Mouse (Mus musculus) hindbrain, embryonic 11.5 days (tissue): ENCODE results near the gene Rnasek. TPM values are rescaled to one million over a fixed set of nuclear protein-coding genes. Genes with fewer than 3 reads are reported as not detected.

Source experiments
- ATAC-seq: fragments of 200-750 bp; cut with Nextera tagmentation; 2 replicates; pipeline ENCODE4 v1.8.0; 2017; ENCODE audit warnings: mild to moderate bottlenecking, moderate TSS enrichment, moderate library complexity; ENCODE audit not compliant: low FRiP score
- DNase-seq: peaks from one replicate; pipeline ENCODE4 v3.0.0-alpha.2; 2015; ENCODE audit warnings: low spot score
- H3K27ac ChIP-seq: fragments of 300-500 bp; sonication (generic); 2 replicates; pipeline ENCODE4 v1.5.1; 2014; ENCODE audit warnings: mild to moderate bottlenecking, low read depth, low read length
- H3K27me3 ChIP-seq: fragments of 300-500 bp; sonication (generic); 2 replicates; pipeline ENCODE4 v1.6.1; 2014; ENCODE audit warnings: mild to moderate bottlenecking, low read length, moderate library complexity, mixed read lengths; ENCODE audit not compliant: control insufficient read depth, insufficient read depth
- H3K36me3 ChIP-seq: fragments of 300-500 bp; sonication (generic); 2 replicates; pipeline ENCODE4 v1.6.1; 2014; ENCODE audit warnings: mild to moderate bottlenecking, low read length, moderate library complexity, mixed read lengths; ENCODE audit not compliant: control insufficient read depth, insufficient read depth
- H3K4me1 ChIP-seq: fragments of 300-500 bp; sonication (generic); replicated peaks from 2 replicates; pipeline ENCODE4 v1.6.1; 2014; ENCODE audit warnings: low read length, mixed read lengths; ENCODE audit not compliant: control insufficient read depth, insufficient read depth
- H3K4me2 ChIP-seq: fragments of 300-500 bp; sonication (generic); replicated peaks from 2 replicates; pipeline ENCODE4 v1.6.1; 2014; ENCODE audit warnings: mild to moderate bottlenecking, low read depth, low read length
- H3K4me3 ChIP-seq: fragments of 300-500 bp; sonication (generic); 2 replicates; pipeline ENCODE4 v1.5.1; 2014; ENCODE audit warnings: low read depth, low read length
- H3K9ac ChIP-seq: fragments of 300-500 bp; sonication (generic); 2 replicates; pipeline ENCODE4 v1.6.1; 2014; ENCODE audit warnings: low read depth, low read length
- H3K9me3 ChIP-seq: fragments of 300-500 bp; sonication (generic); 2 replicates; pipeline ENCODE4 v1.6.1; 2016; ENCODE audit warnings: low read length; ENCODE audit not compliant: control insufficient read depth
- WGBS: fragments of 180-500 bp; shearing (Covaris S2); extraction: QIAGEN DNeasy Blood & Tissue Kit; methylation state at CpG from one replicate; pipeline ENCODE4 v1.1.7; 2014; 5-methylcytosine and 5-hydroxymethylcytosine counted together
- polyA plus RNA-seq: library from polyadenylated mRNA; unstranded; fragments of >200 nt; fragmentation: Nextera tagmentation; extraction: Ambion mirVana; gene quantifications from 2 replicates; pipeline ENCODE4 v1.2.1, GENCODE M21; 2014

Gene Rnasek
- polyA plus RNA-seq, 1 experiment from 2014 or later = 146 TPM

GRCm38 (mm10) chr11:70242591-70242990 lies 2.9 kb upstream of the Rnasek start:
- Histone ChIP-seq H3K9ac (no peak overlapping the region), H3K27ac (no peak overlapping the region), H3K36me3 (no peaks in the 10 kb centered on the region), H3K9me3 (no peaks in the 10 kb centered on the region), H3K4me3 (no peak overlapping the region), H3K4me2 (no peak overlapping the region), H3K27me3 (no peaks in the 10 kb centered on the region; the same call in 1 of the 2 replicates), H3K4me1 (peaks cover 3% of the 10 kb centered on the region)
- ATAC-seq = no peak
- 69% methylated on average over 11 of the region's 11 CpGs for WGBS
- DNase-seq = no peak

- Histone ChIP-seq H3K4me2 (peak overlapping the region; percentile 94), H3K9ac (peak overlapping the region; percentile 88), H3K27me3 (no peaks in the 10 kb centered on the region), H3K27ac (peak overlapping the region; percentile 78), H3K4me1 (peaks cover 8% of the 10 kb centered on the region), H3K36me3 (no peaks in the 10 kb centered on the region), H3K9me3 (no peaks in the 10 kb centered on the region), H3K4me3 (peak overlapping the region; percentile 91)
- 13% methylated on average over 23 of the region's 23 CpGs for WGBS
- ATAC-seq = no peak
- DNase-seq = no peak
These were observed 826 bp downstream of the Rnasek start for GRCm38 (mm10) chr11:70238591-70239440.

- H3K4me2 ChIP-seq = peak within 1 kb of the TSS; percentile 94
- peak; percentile 97 for DNase-seq
- no peaks in the 10 kb centered on the region for H3K27me3 ChIP-seq
- no peaks in the 10 kb centered on the region for H3K9me3 ChIP-seq
- H3K27ac ChIP-seq = peak within 1 kb of the TSS; percentile 78
- peak within 1 kb of the TSS; percentile 88 for H3K9ac ChIP-seq
- peaks cover 8% of the 10 kb centered on the region for H3K4me1 ChIP-seq
- peak within 1 kb of the TSS; percentile 91 for H3K4me3 ChIP-seq
- peak; percentile 94 for ATAC-seq
- WGBS = under 1% methylated on average over 52 of the region's 70 CpGs
- H3K36me3 ChIP-seq = no peaks in the 10 kb centered on the region
These were observed 2.0 kb downstream of the Rnasek start, which contains the start of gene 0610010K14Rik for GRCm38 (mm10) chr11:70237457-70238167. TSS of gene 0610010K14Rik (minus strand) at chr11:70237914.

- ATAC-seq (no peak), DNase-seq (no peak)
- H3K27me3 ChIP-seq = no peaks in the 10 kb centered on the region
- H3K9me3 ChIP-seq = no peaks in the 10 kb centered on the region
- peak overlapping the region; percentile 91 for H3K4me3 ChIP-seq
- H3K36me3 ChIP-seq = no peaks in the 10 kb centered on the region
- H3K4me1 ChIP-seq = peaks cover 8% of the 10 kb centered on the region
- peak overlapping the region; percentile 78 for H3K27ac ChIP-seq
- peak overlapping the region; percentile 94 for H3K4me2 ChIP-seq
- peak overlapping the region; percentile 83 for H3K9ac ChIP-seq
- WGBS = 51% methylated on average over 7 of the region's 7 CpGs
These were observed 2.9 kb downstream of the Rnasek start for GRCm38 (mm10) chr11:70236717-70237116.

- ATAC-seq = no peak
- no peaks in the 10 kb centered on the region for H3K36me3 ChIP-seq
- 93% methylated on average over 12 of the region's 12 CpGs for WGBS
- peaks cover 8% of the 10 kb centered on the region for H3K4me1 ChIP-seq
- no peaks in the 10 kb centered on the region; the same call in 1 of the 2 replicates for H3K27me3 ChIP-seq
- H3K4me2 ChIP-seq = no peak overlapping the region
- no peak overlapping the region for H3K9ac ChIP-seq
- no peaks in the 10 kb centered on the region for H3K9me3 ChIP-seq
- H3K27ac ChIP-seq = no peak overlapping the region
- no peak overlapping the region for H3K4me3 ChIP-seq
- DNase-seq = no peak
These were observed 4.3 kb downstream of the Rnasek start for GRCm38 (mm10) chr11:70235254-70235900.

GRCm38 (mm10) chr11:70234497-70234896 lies 5.1 kb downstream of the Rnasek start:
- no peaks in the 10 kb centered on the region for H3K36me3 ChIP-seq
- peaks cover 9% of the 10 kb centered on the region for H3K27me3 ChIP-seq
- ATAC-seq (no peak), DNase-seq (no peak)
- WGBS = 93% methylated on average over 8 of the region's 8 CpGs
- H3K4me3 ChIP-seq = no peak overlapping the region
- H3K9me3 ChIP-seq = no peaks in the 10 kb centered on the region
- H3K27ac ChIP-seq = no peak overlapping the region
- peaks cover 8% of the 10 kb centered on the region for H3K4me1 ChIP-seq
- no peak overlapping the region for H3K4me2 ChIP-seq
- H3K9ac ChIP-seq = no peak overlapping the region

GRCm38 (mm10) chr11:70234037-70234436 lies 5.6 kb downstream of the Rnasek start:
- Histone ChIP-seq H3K4me3 (no peak overlapping the region), H3K9ac (no peak overlapping the region), H3K36me3 (no peaks in the 10 kb centered on the region), H3K27ac (no peak overlapping the region), H3K4me1 (peaks cover 12% of the 10 kb centered on the region), H3K4me2 (no peak overlapping the region), H3K27me3 (peaks cover 13% of the 10 kb centered on the region), H3K9me3 (no peaks in the 10 kb centered on the region)
- ATAC-seq = no peak
- no peak for DNase-seq
- 60% methylated on average over 5 of the region's 5 CpGs for WGBS

- peaks cover 9% of the 10 kb centered on the region for H3K4me1 ChIP-seq
- peak overlapping the region; percentile 40 for H3K4me2 ChIP-seq
These were observed 6.6 kb downstream of the Rnasek start for GRCm38 (mm10) chr11:70233016-70233415.

More at GRCm38 (mm10) chr11:70233016-70233415, 6.6 kb downstream of the Rnasek start:
- Histone ChIP-seq H3K9ac (peak overlapping the region; percentile 35; the same call in 1 of the 2 replicates), H3K4me3 (no peak overlapping the region), H3K36me3 (no peaks in the 10 kb centered on the region), H3K27me3 (peaks cover 22% of the 10 kb centered on the region), H3K27ac (no peak overlapping the region), H3K9me3 (no peaks in the 10 kb centered on the region)
- no peak for ATAC-seq
- no peak for DNase-seq
- WGBS = 35% methylated on average over 8 of the region's 8 CpGs
